Mouse (Mus musculus): ENCODE measurements around the gene Nubpl.

The Nubpl gene

DNA sequence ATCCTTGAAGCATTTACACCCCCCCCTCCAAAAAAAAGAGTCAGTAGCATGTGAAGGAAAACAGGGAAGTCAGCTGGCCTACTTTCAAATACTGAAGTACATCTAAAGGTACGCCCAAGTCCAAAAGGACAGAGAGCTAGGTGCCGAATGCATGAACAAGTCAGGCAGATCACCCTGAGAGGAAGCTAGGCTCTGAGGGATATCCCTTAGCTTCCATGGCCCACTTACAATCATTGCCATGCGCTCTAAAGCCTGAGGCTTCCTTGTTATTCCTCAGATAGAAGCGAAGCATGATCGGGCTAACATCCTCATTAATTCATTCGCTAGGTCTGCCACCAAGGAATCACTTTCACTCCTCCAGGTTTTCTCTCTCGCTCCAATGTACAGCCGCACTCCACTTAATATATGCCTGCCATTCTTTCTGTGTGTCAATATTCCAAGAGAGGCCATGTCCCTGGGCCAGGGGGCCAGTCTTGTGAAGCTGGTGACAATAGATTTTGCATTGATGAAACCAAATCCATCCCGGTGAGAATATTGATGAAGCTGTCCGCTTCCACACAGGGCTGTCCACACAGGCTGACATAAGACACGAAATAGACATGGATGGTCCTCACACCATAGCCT lies 237.7 kb downstream of the Nubpl start:
- no peak for DNase-seq (ENCODE audit: low spot score in 2 of 2)

DNA sequence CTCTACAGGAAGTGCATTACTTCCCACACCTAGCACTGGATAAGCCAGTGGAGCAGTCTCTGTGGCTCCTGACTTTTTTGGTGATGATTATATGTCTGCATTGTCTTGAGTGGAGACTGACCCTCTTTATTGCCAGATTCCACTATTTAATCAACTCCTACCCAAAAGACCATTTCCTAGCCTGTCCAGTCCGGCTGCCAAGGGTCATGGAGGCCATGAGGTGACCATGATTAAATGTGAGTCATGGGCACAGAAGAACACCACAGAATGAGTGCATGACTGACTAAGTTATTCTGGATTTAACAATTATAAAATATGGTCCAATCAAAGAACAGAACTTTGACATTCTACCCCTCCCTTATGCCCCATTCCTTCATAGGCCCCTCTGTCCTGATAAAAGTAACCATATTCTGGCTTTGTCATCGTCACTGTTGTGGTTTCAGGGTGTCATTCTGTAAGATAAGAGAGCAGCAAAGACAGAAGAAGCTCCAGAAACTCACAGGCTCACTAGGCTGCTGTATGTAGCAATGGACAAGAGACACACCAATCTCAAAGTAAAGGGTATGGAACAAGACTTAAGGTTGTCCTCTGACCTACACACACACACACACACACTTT lies 240.7 kb downstream of the Nubpl start:
- no peak for DNase-seq (ENCODE audit: low spot score in 2 of 2)

DNA sequence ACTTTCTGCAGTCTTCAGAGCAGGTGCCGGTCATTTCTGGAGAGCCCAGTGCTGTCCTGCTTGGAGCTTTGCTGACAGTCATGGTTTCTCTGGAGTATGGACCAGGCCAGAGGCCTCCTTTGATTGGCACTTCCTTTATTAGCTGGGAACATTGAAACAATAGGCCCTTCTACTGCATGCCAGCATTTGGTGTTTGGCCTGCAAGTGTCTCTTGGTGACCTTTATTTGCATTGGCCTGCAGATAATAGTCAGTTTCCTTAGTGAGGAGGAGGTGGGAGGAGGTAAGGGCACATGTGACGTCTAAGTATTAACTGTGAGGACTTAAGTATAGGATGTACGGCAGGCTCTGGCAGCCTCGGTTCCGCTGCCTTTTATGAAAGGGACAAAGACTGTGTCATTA lies 249.1 kb downstream of the Nubpl start:
- DNase-seq (ENCODE audit: low spot score in 2 of 2), result no peak

DNA sequence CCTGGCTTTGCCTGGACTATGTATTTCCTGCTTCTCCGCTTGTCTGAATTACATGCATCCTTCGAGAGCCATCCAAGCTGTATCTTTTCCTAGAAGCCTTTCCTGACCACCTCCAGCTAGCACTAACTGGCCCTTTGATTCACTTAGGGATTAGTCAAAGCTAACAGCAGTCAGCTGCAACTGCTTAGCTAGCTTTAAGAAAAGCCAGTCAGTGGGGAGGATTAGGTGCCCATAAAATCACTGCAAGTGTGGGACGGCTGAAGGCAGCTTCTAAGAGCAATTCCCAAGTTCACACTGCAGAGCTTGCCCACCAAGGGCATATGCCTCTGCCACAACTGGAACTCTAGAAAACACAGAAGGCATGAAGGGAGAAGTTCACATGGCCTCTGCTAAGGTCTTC lies 252.7 kb downstream of the Nubpl start:
- no peak for DNase-seq (ENCODE audit: low spot score in 2 of 2)

DNA sequence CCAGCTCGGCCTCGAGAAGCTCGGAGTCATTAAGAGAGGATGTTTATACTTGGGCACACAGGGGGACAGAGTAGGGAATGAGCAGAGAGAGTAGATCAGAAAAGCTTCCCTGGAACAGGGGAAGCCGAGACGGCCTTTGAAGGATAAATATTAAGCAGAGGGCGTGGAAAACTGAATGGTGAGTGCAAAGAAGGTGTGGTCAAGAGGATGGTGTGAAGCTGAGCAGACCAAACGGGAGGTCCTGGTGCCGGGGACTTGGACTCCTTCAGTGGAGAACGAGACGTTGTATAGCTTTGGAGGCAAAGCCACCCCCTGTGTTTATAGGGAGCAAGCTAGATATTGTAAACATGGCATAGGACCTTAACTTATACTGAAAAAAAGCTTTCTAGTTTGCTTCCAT lies 261.9 kb downstream of the Nubpl start:
- no peak for DNase-seq (ENCODE audit: low spot score in 2 of 2)

DNA sequence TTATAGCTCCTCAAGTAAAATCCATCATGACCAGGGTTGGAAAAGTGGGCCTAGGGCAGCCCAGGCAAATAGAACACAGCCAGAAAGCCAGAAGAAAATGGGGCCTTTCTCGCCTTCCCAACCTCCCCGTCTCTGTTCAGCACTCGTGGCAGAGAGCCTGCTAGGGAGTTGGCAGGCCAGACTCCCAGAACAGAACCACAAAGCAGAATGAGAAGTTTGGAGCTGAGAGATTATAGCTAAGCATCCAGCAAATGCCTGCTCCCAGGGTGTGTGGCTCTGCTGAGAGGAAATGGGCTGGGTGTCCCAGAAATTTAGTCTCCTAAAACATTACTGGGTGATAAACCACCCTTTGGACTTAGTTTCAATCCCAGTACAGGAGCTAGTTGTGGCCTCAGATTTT lies 262.6 kb downstream of the Nubpl start:
- DNase-seq (ENCODE audit: low spot score in 2 of 2), result no peak

DNA sequence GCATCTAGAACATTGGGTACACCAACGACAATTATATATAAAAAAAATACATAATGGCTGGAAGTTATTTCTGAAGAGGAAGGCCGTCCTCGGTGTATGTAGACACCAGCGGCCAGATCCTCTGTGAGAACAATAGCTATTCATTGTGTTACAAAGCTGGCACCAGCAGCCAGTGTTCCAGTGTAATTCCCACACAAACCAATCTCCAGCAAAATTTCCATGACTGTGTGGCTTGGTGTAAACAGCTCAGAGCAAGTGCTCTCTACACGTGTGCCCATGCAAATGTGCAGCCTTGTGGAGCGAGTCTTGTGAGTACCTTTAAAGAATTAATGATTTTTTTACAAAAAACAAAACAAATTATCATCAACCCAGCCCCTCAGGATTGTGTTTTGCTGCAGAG lies 263.7 kb downstream of the Nubpl start:
- no peak for DNase-seq (ENCODE audit: low spot score in 2 of 2)

Measured in thymus, postnatal 10 days (tissue).